In the genomic region with DNA sequence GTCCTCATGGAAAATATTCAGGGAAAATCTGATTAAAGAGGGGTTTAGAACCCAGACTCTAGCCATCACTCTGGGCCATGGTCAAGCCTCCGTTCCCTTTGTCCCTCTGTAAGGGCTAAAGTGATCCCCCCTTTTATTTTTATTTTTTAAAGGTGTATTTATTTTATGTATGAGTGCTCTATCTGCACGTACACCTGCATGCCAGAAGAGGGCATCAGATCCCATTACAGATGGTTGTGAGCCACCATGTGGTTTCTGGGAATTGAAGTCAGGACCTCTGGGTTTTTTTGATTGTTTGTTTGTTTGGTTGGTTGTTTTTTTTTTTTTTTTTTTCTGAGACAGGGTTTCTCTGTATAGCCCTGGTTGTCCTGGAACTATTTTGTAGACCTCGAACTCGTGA, we compare ENCODE assay signal across 3 mouse cellular contexts. TPM values are rescaled to one million over a fixed set of nuclear protein-coding genes. Genes with fewer than 3 reads are reported as not detected.
"Had no signal": no experiment of that assay in that cellular context is flagged by ENCODE, and none has a peak within 500 bp of the region (broad histone marks: within the 10 kb centered on the region; RNA-seq: fewer than 3 reads in every experiment).

No protein-coding gene starts in this region.

RNA-seq across cellular contexts. Expression of a gene that starts 1.2 kb away (rescaled TPM):
- total RNA-seq: megakaryocyte progenitor cell, adult 5-6 weeks; neutrophil, adult 5-6 weeks had no signal

RNA-seq across cellular contexts. Expression of a gene that starts 11.8 kb away (rescaled TPM):
- total RNA-seq: liver, adult 2 months; neutrophil, adult 5-6 weeks had no signal

RNA-seq across cellular contexts. Expression of a gene that starts 18.7 kb away (rescaled TPM):
- total RNA-seq: neutrophil, adult 5-6 weeks had no signal
